Mouse (Mus musculus) G1E (cell line): ENCODE measurements around the gene Krtap5-3. TPM values are rescaled to one million over a fixed set of nuclear protein-coding genes. Genes with fewer than 3 reads are reported as not detected.
"Not testable (repeated sequence)": the region's sequence is repeated elsewhere in the genome, so short reads cannot be mapped to it uniquely, and the experiment has no call there.

Experiments used
- ATAC-seq: 2 replicates; pipeline ENCODE4 v1.8.0; 2016; ENCODE audit warnings: mild to moderate bottlenecking; ENCODE audit not compliant: insufficient number of reproducible peaks, poor library complexity, low FRiP score, severe bottlenecking; ENCODE audit errors: extremely low read depth
- DNase-seq: peaks from one replicate; pipeline ENCODE4 v3.0.0; 2012; ENCODE audit warnings: low spot score
- H3K27me3 ChIP-seq: 2 replicates; pipeline ENCODE4 v1.6.1; 2012; ENCODE audit warnings: mild to moderate bottlenecking, low read length, inconsistent platforms; ENCODE audit not compliant: insufficient read depth
- H3K36me3 ChIP-seq: replicated peaks from 2 replicates; pipeline ENCODE3; 2012; ENCODE audit warnings: mild to moderate bottlenecking, inconsistent platforms
- H3K4me1 ChIP-seq: 2 replicates; pipeline ENCODE4 v1.6.1; 2012; ENCODE audit warnings: low read depth, low read length, inconsistent platforms, mixed read lengths; ENCODE audit not compliant: insufficient read depth
- H3K4me3 ChIP-seq: 2 replicates; pipeline ENCODE4 v1.5.1; 2012; ENCODE audit warnings: low read depth, mild to moderate bottlenecking, inconsistent platforms, low read length, moderate library complexity, mixed read lengths
- H3K9me3 ChIP-seq: replicated peaks from 2 replicates; pipeline ENCODE4 v1.6.1; 2012; ENCODE audit warnings: inconsistent platforms
- CTCF ChIP-seq: IDR thresholded peaks from 2 replicates; pipeline ENCODE4 v1.5.1; 2012; ENCODE audit warnings: low read depth, low read length, inconsistent platforms, mixed read lengths
- GATA1 ChIP-seq: IDR thresholded peaks from 2 replicates; pipeline ENCODE4 v1.6.1; 2012; ENCODE audit warnings: borderline replicate concordance, low read length, inconsistent platforms, mixed read lengths
- GATA2 ChIP-seq: IDR thresholded peaks from 2 replicates; pipeline ENCODE4 v1.6.1; 2012; ENCODE audit warnings: low read depth, low read length, inconsistent platforms, borderline replicate concordance
- POLR2AphosphoS5 ChIP-seq: IDR thresholded peaks from 2 replicates; pipeline ENCODE4 v1.6.1; 2012; ENCODE audit warnings: low read depth, low read length, inconsistent platforms; ENCODE audit not compliant: insufficient replicate concordance
- TAL1 ChIP-seq: conservative IDR thresholded peaks from 2 replicates; pipeline ENCODE4 v1.6.1; 2012; ENCODE audit warnings: low read depth, low read length, inconsistent platforms, mixed read lengths
- polyA plus RNA-seq: library from polyadenylated mRNA; stranded (reverse); fragments of >175 nt; gene quantifications from 2 replicates; pipeline ENCODE4 v1.2.3, GENCODE M21; 2012
- total RNA-seq, 2 experiments: library from RNA; stranded (forward) in 1 of 2; stranded (reverse) in 1 of 2; fragments of 200-1000 nt in 1 of 2; fragments of >200 nt in 1 of 2; fragmentation: Nextera tagmentation in 1 of 2; gene quantifications; 2 replicates each; pipeline ENCODE4 v1.2.3; 2014 to 2017

Krtap5-3 gene
- total and polyA plus RNA-seq, 3 experiments: not detected

DNA sequence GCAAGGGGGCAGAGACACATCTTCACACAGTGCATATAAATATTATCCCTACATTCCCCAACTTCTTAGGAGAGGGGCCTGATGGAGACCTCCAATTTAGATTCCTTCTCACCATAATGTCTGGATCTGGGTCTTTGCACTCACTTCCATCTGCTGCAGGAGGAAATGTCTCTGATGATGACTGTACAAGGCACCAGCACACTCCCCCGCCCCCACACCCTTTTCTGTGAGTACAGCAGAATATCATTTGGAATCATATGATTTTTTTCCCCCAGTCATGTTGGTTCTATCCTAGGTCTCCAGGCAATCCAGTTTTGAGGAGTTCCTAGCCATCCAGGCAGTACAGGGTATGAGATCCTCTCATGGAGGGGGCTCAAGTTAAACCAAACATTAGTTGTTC lies 22.5 kb upstream of the Krtap5-3 start:
- Histone ChIP-seq H3K9me3 (no peaks in the 10 kb centered on the region), H3K27me3 (peaks cover 4% of the 10 kb centered on the region)

DNA sequence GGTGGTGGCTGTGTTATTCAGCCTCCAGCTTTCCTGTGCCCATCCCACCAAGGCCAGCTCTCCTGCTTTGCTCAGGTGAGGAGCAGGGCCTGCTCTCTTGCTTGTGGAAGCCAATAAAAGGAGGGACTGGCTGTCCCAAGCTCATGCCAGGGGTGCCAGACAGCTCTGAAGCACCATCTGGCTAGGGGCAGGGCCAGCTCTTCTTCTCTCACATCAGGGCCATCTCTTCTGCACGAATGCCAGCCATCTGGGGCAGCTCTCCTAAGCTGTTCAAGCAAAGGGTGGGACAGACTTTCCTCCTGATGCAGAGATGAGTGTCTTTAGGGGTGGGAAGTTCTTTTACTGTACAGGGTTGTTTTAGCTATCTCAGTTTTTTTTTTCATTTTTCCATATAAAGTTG lies 20.1 kb upstream of the Krtap5-3 start:
- no peak for TF ChIP-seq GATA1
- no peak for TF ChIP-seq POLR2AphosphoS5
- no peak for TF ChIP-seq CTCF
- no peak for TF ChIP-seq GATA2
- Histone ChIP-seq H3K4me1 (no peaks in the 10 kb centered on the region), H3K36me3 (no peaks in the 10 kb centered on the region), H3K4me3 (no peak overlapping the region), H3K27me3 (peaks cover 4% of the 10 kb centered on the region), H3K9me3 (no peaks in the 10 kb centered on the region)
- ATAC-seq: no peak
- no peak for DNase-seq

More for the DNA sequence above, 22.5 kb upstream of the Krtap5-3 start:
- Histone ChIP-seq H3K4me1 (no peaks in the 10 kb centered on the region), H3K36me3 (no peaks in the 10 kb centered on the region), H3K4me3 (no peak overlapping the region)
- no peak for ATAC-seq
- DNase-seq: no peak
- TF ChIP-seq GATA1 (no peak), CTCF (no peak), GATA2 (no peak), POLR2AphosphoS5 (no peak), TAL1 (no peak)

DNA sequence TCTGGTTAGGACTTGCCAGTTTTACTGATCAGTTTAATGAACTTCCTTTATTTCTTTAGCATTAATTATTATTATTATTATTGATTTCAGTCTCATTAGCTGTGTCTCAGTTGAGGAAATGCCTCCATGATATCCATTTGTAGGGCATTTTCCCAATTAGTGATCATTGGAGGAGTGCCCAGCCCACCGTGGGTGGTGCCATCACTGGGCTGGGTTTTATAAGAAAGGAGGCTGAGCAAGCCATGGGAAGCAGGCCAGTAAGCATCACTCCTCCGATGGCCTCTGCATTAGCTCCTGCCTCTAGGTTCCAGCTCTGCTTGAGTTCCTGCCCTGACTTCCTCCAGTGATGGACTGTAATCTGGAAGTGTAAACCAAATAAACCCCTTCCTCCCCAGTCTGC lies 13.0 kb upstream of the Krtap5-3 start:
- Histone ChIP-seq H3K9me3 (no peaks in the 10 kb centered on the region), H3K36me3 (no peaks in the 10 kb centered on the region), H3K4me3 (no peak overlapping the region), H3K4me1 (no peaks in the 10 kb centered on the region), H3K27me3 (peaks cover 11% of the 10 kb centered on the region)
- DNase-seq (no peak), ATAC-seq (no peak)
- TF ChIP-seq POLR2AphosphoS5 (no peak), TAL1 (no peak), GATA2 (no peak), GATA1 (no peak), CTCF (no peak)

DNA sequence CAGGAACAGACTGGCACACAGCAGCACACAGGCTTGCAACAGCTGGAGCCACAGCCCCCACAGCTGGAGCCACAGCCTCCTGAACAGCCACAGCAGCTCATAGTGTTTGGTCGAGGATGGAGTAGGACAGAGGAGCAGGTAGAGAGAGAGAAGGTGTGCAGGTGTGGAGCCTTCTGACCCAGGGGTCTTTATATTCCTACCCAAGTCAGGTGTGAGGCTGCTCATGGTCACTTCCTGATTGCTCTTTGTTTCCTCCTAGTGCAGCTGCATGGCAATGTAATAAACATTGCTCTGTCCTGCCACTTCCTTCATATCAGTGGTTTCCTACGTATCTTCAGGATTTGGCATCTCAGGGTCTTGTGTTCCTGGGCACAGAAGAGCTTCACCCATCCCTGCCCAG lies 10.9 kb upstream of the Krtap5-3 start, which contains the start of gene Gm10153:
Gene Gm10153 (minus strand): TSS at position 101 of the 400 bp plus-strand sequence.
- TF ChIP-seq GATA2 (no peak), POLR2AphosphoS5 (no peak), TAL1 (no peak), GATA1 (no peak), CTCF (no peak)
- Histone ChIP-seq H3K27me3 (peaks cover 11% of the 10 kb centered on the region), H3K9me3 (0 out of 2 replicates have a peak, but pooled peaks cover 2% of the 10 kb centered on the region), H3K4me1 (no peaks in the 10 kb centered on the region), H3K4me3 (no peak within 1 kb of the TSS), H3K36me3 (no peaks in the 10 kb centered on the region)
- no peak for ATAC-seq
- DNase-seq: no peak

DNA sequence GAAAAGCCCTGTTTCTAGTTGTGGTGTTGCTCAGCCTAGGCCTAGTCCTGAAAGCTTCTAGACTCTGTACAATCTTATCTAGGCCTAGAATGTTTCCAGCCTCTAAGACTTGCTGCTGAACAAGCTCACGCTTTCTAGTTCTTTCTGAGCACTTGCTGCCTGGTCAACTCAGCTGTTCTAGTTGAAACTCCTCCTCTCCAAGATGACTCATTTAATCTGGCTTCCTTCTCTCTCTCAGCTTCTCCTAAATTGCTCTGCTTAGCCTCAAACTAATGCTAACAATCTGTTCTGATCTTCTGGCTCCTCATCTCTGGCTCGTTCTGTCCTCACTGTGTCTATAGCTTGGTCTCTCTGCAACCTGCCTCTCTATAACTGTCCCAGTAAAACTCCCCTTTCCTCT lies 2.4 kb upstream of the Krtap5-3 start:
- no peak for ATAC-seq
- Histone ChIP-seq H3K4me1 (no peaks in the 10 kb centered on the region), H3K36me3 (no peaks in the 10 kb centered on the region), H3K4me3 (no peak overlapping the region), H3K27me3 (peaks cover 3% of the 10 kb centered on the region), H3K9me3 (0 out of 2 replicates have a peak, but pooled peaks cover 2% of the 10 kb centered on the region)
- TF ChIP-seq GATA2 (no peak), GATA1 (no peak), CTCF (no peak), TAL1 (no peak), POLR2AphosphoS5 (no peak)
- no peak for DNase-seq

DNA sequence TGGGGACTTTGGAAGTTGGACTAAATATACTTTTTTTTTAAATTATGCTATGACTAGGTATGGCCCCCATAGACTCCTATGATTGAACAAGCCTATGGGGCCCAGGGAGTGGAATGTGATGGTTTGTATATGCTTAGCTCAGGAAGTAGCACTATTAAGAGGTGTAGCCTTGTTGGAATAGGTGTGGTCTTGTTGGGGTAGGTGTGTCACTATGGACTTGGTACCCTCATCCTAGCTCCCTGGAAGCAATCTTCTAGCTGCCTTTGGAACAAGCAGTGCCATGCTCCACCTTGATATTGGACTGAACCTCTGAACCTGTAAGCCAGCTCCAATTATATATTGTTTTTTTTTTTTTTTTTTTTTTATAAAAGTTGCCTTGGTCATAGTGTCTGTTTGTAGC lies 4.3 kb downstream of the Krtap5-3 start:
- TF ChIP-seq CTCF (no peak), GATA2 (no peak), GATA1 (no peak), TAL1 (no peak), POLR2AphosphoS5 (no peak)
- Histone ChIP-seq H3K4me1 (no peaks in the 10 kb centered on the region; the same call in 1 of the 2 replicates), H3K36me3 (no peaks in the 10 kb centered on the region), H3K9me3 (no peaks in the 10 kb centered on the region), H3K4me3 (no peak overlapping the region), H3K27me3 (peaks cover 6% of the 10 kb centered on the region)
- no peak for ATAC-seq
- no peak for DNase-seq

DNA sequence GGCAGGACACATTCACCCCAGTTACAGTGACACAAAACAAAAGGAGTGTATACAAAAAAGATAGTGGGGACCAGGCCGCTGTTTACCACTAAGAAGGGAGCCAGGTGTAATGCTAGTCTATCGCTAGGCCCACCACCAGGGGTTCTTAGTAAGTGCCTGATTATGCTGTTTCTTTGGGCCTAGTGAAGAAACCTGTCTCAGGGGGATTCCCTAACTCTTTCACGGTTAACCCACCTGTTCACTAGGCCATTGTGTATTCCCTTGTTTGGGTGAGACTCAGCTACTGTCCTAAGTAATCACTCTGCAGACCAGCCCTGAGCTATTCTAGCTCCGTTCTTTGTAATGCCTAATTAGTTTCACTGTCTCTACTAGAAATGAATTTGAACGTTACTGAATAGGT lies 5.7 kb downstream of the Krtap5-3 start:
- ATAC-seq: not testable (repeated sequence)

More for the DNA sequence above, 5.7 kb downstream of the Krtap5-3 start:
- not testable (repeated sequence) for H3K9me3 ChIP-seq, H3K4me1 ChIP-seq, H3K27me3 ChIP-seq, H3K36me3 ChIP-seq, DNase-seq, H3K4me3 ChIP-seq
